Mouse (Mus musculus): ENCODE measurements around the gene Rnf40.

DNA sequence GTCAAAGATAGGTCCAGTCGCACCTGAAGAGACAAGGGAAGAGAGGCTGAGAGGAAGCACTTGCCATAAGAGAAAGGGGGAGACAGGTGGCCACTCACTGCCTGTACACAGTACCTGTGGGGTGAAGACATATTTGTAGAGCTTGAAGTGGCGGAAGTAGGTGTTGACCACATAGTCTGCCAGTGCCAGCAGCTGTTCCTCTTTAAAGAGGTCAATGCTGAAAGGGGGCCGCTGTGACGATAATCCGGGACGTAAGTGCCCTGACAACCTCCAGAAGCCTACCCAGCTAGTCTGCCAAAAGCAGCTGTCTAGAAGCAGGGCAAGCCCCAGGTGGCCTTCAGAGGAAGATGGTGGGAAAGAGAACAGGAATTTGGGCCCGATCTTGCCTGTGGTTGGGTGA lies 3.5 kb upstream of the Rnf40 start:
- TF ChIP-seq CTCF (IDR thresholded peaks at IDR 0.05; ENCODE audit: low read depth, low read length) (no peak), GATA1 (IDR thresholded peaks at IDR 0.05; ENCODE audit: borderline replicate concordance, low read length) (no peak), TAL1 (conservative IDR thresholded peaks at IDR 0.05; ENCODE audit: low read depth, low read length) (no peak), POLR2AphosphoS5 (IDR thresholded peaks at IDR 0.05; ENCODE audit: insufficient replicate concordance, low read depth, low read length) (no peak)
